Mouse (Mus musculus) heart, adult 8-10 months (tissue): ENCODE data around the gene Trpm3. TPM values are rescaled to one million over a fixed set of nuclear protein-coding genes. Genes with fewer than 3 reads are reported as not detected.
"Not testable (repeated sequence)": the region's sequence is repeated elsewhere in the genome, so short reads cannot be mapped to it uniquely, and the experiment has no call there.

ENCODE experiments used
- DNase-seq: peaks from one replicate; pipeline ENCODE4 v3.0.0; 2022; ENCODE audit warnings: low spot score
- total RNA-seq, 4 experiments: library from RNA; stranded (reverse); gene quantifications; 2 replicates each; pipeline ENCODE4 v1.2.4; 2022

Trpm3 gene
- total RNA-seq, 4 experiments from 2014 or later: 0.56 to 1.4 (median 0.88) TPM

- DNase-seq: no peak
Measured at GRCm38 (mm10) chr19:22965470-22965869, 826.6 kb downstream of the Trpm3 start.

GRCm38 (mm10) chr19:22973294-22973693 lies 834.4 kb downstream of the Trpm3 start:
- DNase-seq: no peak

GRCm38 (mm10) chr19:22973727-22974126 lies 834.9 kb downstream of the Trpm3 start:
- no peak for DNase-seq

- DNase-seq: no peak
Measured at GRCm38 (mm10) chr19:22975801-22976200, 837.0 kb downstream of the Trpm3 start.

GRCm38 (mm10) chr19:22977508-22977907 lies 838.7 kb downstream of the Trpm3 start:
- no peak for DNase-seq

GRCm38 (mm10) chr19:22978763-22979162 lies 839.9 kb downstream of the Trpm3 start:
- no peak for DNase-seq

GRCm38 (mm10) chr19:22979191-22979590 lies 840.3 kb downstream of the Trpm3 start:
- no peak for DNase-seq

- no peak for DNase-seq
Measured at GRCm38 (mm10) chr19:22987914-22988313, 849.1 kb downstream of the Trpm3 start.

- DNase-seq: no peak
Measured at GRCm38 (mm10) chr19:22993946-22994345, 855.1 kb downstream of the Trpm3 start.

GRCm38 (mm10) chr19:22994531-22994930 lies 855.7 kb downstream of the Trpm3 start:
- DNase-seq: no peak

- DNase-seq: no peak
Measured at GRCm38 (mm10) chr19:23000293-23000692, 861.4 kb downstream of the Trpm3 start.

- DNase-seq: no peak
Measured at GRCm38 (mm10) chr19:23003861-23004260, 865.0 kb downstream of the Trpm3 start.

GRCm38 (mm10) chr19:23005851-23006250 lies 867.0 kb downstream of the Trpm3 start:
- DNase-seq: no peak

GRCm38 (mm10) chr19:23006517-23007273 lies 867.8 kb downstream of the Trpm3 start:
- peak; percentile 45 for DNase-seq

GRCm38 (mm10) chr19:23013695-23014094 lies 874.8 kb downstream of the Trpm3 start:
- no peak for DNase-seq

GRCm38 (mm10) chr19:23015516-23015915 lies 876.7 kb downstream of the Trpm3 start:
- DNase-seq: peak; percentile 63

- DNase-seq: no peak
Measured at GRCm38 (mm10) chr19:23018186-23018727, 879.4 kb downstream of the Trpm3 start.

- no peak for DNase-seq
Measured at GRCm38 (mm10) chr19:23022902-23023301, 884.1 kb downstream of the Trpm3 start.

GRCm38 (mm10) chr19:23023316-23023960 lies 884.6 kb downstream of the Trpm3 start:
- DNase-seq: no peak

GRCm38 (mm10) chr19:23024821-23025220 lies 886.0 kb downstream of the Trpm3 start:
- no peak for DNase-seq

- DNase-seq: peak; percentile 47
Measured at GRCm38 (mm10) chr19:23026427-23026826, 887.6 kb downstream of the Trpm3 start.

- no peak for DNase-seq
Measured at GRCm38 (mm10) chr19:23028283-23028682, 889.4 kb downstream of the Trpm3 start.

- not testable (repeated sequence) for DNase-seq
Measured at GRCm38 (mm10) chr19:23033343-23033742, 894.5 kb downstream of the Trpm3 start.
